Mouse (Mus musculus) hindbrain, postnatal 0 days (tissue): ENCODE data around the gene Wbp2. TPM values are rescaled to one million over a fixed set of nuclear protein-coding genes. Genes with fewer than 3 reads are reported as not detected.

ENCODE experiments used
- ATAC-seq: fragments of 200-750 bp; cut with Nextera tagmentation; 2 replicates; pipeline ENCODE4 v1.8.0; 2017; ENCODE audit warnings: mild to moderate bottlenecking, moderate TSS enrichment, moderate library complexity
- DNase-seq: peaks from one replicate; pipeline ENCODE4 v3.0.0-alpha.2; 2015; ENCODE audit warnings: low spot score
- H3K27ac ChIP-seq: fragments of 300-500 bp; sonication (generic); 2 replicates; pipeline ENCODE4 v1.5.1; 2014; ENCODE audit warnings: mild to moderate bottlenecking
- H3K27me3 ChIP-seq: fragments of 300-500 bp; sonication (generic); 2 replicates; pipeline ENCODE4 v1.6.1; 2014; ENCODE audit warnings: low read length, mixed read lengths; ENCODE audit not compliant: insufficient read depth
- H3K36me3 ChIP-seq: fragments of 300-500 bp; sonication (generic); 2 replicates; pipeline ENCODE4 v1.6.1; 2014; ENCODE audit warnings: low read length, mixed read lengths; ENCODE audit not compliant: insufficient read depth
- H3K4me1 ChIP-seq: fragments of 300-500 bp; sonication (generic); 2 replicates; pipeline ENCODE4 v1.6.1; 2014; ENCODE audit warnings: antibody characterized with exemption, low read length, mixed read lengths; ENCODE audit not compliant: insufficient read depth
- H3K4me2 ChIP-seq: fragments of 300-500 bp; sonication (generic); 2 replicates; pipeline ENCODE4 v1.6.1; 2014; ENCODE audit warnings: low read depth, mild to moderate bottlenecking, low read length, moderate library complexity, mixed read lengths
- H3K4me3 ChIP-seq: fragments of 300-500 bp; sonication (generic); 2 replicates; pipeline ENCODE4 v1.5.1; 2014; ENCODE audit warnings: low read length
- H3K9ac ChIP-seq: fragments of 300-500 bp; sonication (generic); replicated peaks from 2 replicates; pipeline ENCODE4 v1.6.1; 2014; ENCODE audit warnings: mild to moderate bottlenecking, low read length, moderate library complexity, mixed read lengths
- H3K9me3 ChIP-seq: fragments of 300-500 bp; sonication (generic); 2 replicates; pipeline ENCODE4 v1.6.1; 2016; ENCODE audit warnings: low read length, mixed read lengths
- CTCF ChIP-seq: IDR thresholded peaks from 2 replicates; pipeline ENCODE4 v1.5.1; 2016; ENCODE audit warnings: antibody characterized with exemption, control low read depth, low read depth
- WGBS: fragments of 180-500 bp; shearing (Covaris S2); extraction: QIAGEN DNeasy Blood & Tissue Kit; methylation state at CpG from one replicate; pipeline ENCODE4 v1.1.7; 2014; 5-methylcytosine and 5-hydroxymethylcytosine counted together
- polyA plus RNA-seq: library from polyadenylated mRNA; unstranded; fragments of >200 nt; fragmentation: Nextera tagmentation; extraction: Ambion mirVana; gene quantifications from 2 replicates; pipeline ENCODE4 v1.2.1, GENCODE M21; 2015
- total RNA-seq: library from RNA; depleted of rRNA; stranded (reverse); fragments of >200 nt; gene quantifications from 2 replicates; pipeline ENCODE4 v1.2.3, GENCODE M21; 2014; rRNA removed

The Wbp2 gene
- total RNA-seq (146 and 171 TPM in 2 replicates), polyA plus RNA-seq (206 and 234 TPM in 2 replicates)

GRCm38 (mm10) chr11:116086258-116087193 is at the start of gene Wbp2:
Gene Wbp2 (minus strand): TSS chr11:116086995.
- H3K4me3 ChIP-seq = peak within 1 kb of the TSS; percentile 51
- peaks cover 8% of the 10 kb centered on the region; the same call in 1 of the 2 replicates for H3K4me1 ChIP-seq
- no peaks in the 10 kb centered on the region for H3K27me3 ChIP-seq
- H3K4me2 ChIP-seq = peak within 1 kb of the TSS; percentile 71
- WGBS = 3% methylated on average over 40 of the region's 43 CpGs
- H3K9ac ChIP-seq = peak within 1 kb of the TSS; percentile 42
- peak; percentile 99 for DNase-seq
- H3K27ac ChIP-seq = peak within 1 kb of the TSS; percentile 66
- ATAC-seq = peak; percentile 98
- peak; percentile 60 for TF ChIP-seq CTCF
- peaks cover 16% of the 10 kb centered on the region for H3K36me3 ChIP-seq
- no peaks in the 10 kb centered on the region for H3K9me3 ChIP-seq

DNA sequence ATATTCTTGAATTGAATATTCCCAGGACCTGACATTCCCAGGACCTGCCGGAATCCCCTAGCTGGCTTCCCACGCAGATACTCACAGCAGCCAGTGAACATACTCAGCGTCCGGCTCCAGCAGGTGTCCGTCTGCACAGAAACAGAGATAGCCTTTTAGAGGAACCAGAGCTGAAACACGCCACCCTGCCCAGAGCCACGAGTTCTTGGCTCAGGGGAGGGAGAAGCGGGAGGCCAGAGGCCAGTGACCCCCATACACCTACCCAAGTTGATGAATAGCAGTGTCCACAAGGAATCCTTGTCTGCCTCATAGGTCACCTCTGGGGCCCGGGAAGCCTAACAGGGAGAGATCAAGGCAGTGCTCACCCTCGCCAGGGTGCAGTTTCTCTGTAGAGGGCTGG is 47.4 kb upstream of the Wbp2 start:
- no peaks in the 10 kb centered on the region for H3K27me3 ChIP-seq
- TF ChIP-seq CTCF = no peak
- 90% methylated on average over 10 of the region's 10 CpGs for WGBS
- no peak overlapping the region for H3K4me2 ChIP-seq
- H3K9me3 ChIP-seq = no peaks in the 10 kb centered on the region
- DNase-seq = no peak
- no peak for ATAC-seq
- H3K4me3 ChIP-seq = no peak overlapping the region
- no peak overlapping the region for H3K9ac ChIP-seq
- H3K36me3 ChIP-seq = peaks cover 3% of the 10 kb centered on the region; the same call in 1 of the 2 replicates
- no peak overlapping the region for H3K27ac ChIP-seq
- H3K4me1 ChIP-seq = peaks cover 13% of the 10 kb centered on the region

DNA sequence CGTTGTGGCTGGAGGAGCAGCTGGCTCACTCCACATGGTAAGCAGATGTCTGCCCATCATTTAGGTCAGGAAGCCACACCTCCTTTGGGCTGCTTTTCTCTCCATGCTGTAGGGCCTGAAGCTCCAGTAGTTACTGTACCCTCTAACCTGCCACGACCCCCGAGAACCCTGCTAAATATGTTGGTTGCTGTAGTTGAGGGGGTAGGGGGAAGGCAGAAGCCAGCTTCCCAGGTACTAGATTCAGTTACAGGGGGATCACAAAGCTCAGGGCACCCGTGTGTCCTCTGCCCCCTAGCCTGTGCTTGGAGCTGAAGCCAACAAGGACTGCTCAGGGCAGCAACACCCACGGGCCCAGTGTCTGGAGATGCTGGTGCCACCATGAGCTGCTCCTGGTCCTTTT is 46.7 kb upstream of the Wbp2 start:
- ATAC-seq (no peak), DNase-seq (no peak)
- H3K27me3 ChIP-seq = no peaks in the 10 kb centered on the region
- TF ChIP-seq CTCF = no peak
- peaks cover 13% of the 10 kb centered on the region for H3K4me1 ChIP-seq
- H3K9ac ChIP-seq = no peak overlapping the region
- no peaks in the 10 kb centered on the region for H3K9me3 ChIP-seq
- H3K27ac ChIP-seq = no peak overlapping the region
- no peak overlapping the region for H3K4me3 ChIP-seq
- H3K36me3 ChIP-seq = peaks cover 3% of the 10 kb centered on the region; the same call in 1 of the 2 replicates
- 80% methylated on average over 5 of the region's 5 CpGs for WGBS
- no peak overlapping the region for H3K4me2 ChIP-seq

DNA sequence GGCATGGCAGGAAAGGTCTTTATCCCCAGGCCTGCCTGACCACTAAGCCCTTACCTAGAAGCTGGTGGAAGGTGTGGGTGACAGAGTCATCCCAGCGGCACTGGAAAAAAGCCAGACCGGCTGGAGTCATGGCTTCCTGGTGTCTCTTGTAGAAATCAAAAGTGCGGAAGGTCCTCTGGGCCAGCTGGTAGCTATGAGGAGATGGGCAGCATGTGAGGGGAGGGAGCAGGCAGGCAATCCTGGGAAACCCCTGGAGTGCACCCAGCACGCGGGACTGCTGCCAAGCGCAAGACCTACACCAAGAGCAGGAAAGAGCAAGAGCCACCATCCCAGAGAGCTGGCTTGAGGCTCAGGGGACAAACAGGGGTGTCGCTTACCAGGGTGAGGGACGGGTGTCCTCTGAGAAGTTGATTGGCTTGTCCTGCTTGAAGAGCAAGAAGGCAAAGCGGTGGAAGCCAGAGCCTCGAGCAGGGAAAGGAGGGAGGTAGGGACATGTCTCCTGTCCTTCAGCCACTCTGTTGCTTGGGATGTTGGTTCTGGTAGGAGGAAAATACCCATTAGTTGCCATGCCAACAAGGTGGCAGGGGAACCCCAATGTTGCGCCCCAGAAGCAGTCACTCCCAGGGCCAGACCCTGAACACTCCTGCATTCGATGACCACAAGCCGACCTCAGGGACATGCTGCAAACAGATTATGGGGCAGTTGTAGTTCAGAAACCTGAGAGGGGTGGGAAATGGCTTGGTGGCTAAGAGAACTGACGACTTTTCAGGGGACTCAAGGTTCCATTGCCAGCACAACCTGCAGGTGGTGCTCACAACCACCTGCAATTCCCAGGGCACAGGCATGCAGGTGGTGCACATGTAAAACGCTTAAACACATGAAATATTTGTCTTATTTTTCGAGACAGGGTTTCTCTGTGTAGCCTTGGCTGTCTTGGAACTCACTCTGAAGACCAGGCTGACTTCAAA is 45.9 kb upstream of the Wbp2 start:
- Histone ChIP-seq H3K36me3 (peaks cover 3% of the 10 kb centered on the region; the same call in 1 of the 2 replicates), H3K27me3 (no peaks in the 10 kb centered on the region), H3K9me3 (no peaks in the 10 kb centered on the region), H3K27ac (no peak overlapping the region), H3K4me3 (no peak overlapping the region), H3K4me1 (peaks cover 16% of the 10 kb centered on the region), H3K9ac (no peak overlapping the region), H3K4me2 (no peak overlapping the region)
- peak; percentile 35 for DNase-seq
- 82% methylated on average over 16 of the region's 16 CpGs for WGBS
- peak; percentile 55 for TF ChIP-seq CTCF
- ATAC-seq = no peak

DNA sequence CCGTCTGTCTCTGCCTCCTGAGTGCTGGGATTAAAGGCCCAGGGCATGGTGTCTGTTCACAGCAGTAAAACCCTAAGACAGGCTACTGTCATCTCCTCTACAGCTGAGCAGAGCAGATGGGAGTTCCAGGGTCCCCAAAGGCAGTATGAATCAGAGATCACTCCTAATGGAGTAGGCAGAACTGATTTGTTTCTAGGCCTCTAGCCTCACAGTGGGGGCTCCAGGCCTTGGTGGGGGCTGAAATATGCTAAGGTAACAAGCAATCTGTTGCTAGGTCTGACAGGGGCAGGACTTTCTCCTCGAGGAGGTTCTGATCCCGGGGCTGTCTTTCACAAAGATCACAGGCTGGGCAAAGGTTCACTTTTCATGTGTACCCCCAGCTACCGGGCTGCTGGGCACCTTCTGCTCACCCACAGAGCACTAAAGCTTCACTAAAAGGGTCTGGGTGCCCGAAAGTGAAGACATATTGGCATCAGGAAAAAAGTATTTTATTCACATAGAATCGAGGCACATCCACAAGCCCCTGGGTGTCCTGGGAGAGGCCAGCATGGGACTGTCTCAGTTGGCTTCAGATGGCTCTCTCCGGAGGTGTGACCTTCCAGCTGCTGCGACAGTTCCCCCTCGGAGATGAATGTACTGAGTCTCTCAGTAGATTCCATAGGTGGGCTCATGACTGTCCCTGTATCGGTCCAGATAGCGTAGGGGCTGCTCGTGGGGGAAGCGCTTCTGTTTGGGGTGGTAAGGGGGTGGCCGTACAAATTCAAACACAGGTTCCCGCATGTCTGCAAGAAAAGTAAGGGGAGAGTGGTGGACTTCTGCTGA is 44.8 kb upstream of the Wbp2 start:
- Histone ChIP-seq H3K27me3 (no peaks in the 10 kb centered on the region), H3K9me3 (no peaks in the 10 kb centered on the region), H3K4me3 (peak overlapping the region; percentile 47), H3K36me3 (peaks cover 3% of the 10 kb centered on the region; the same call in 1 of the 2 replicates), H3K4me2 (peak overlapping the region; percentile 65), H3K27ac (peak overlapping the region; percentile 91), H3K4me1 (peaks cover 20% of the 10 kb centered on the region), H3K9ac (peak overlapping the region; percentile 68; the same call in 1 of the 2 replicates)
- no peak for TF ChIP-seq CTCF
- 76% methylated on average over 15 of the region's 15 CpGs for WGBS
- no peak for ATAC-seq
- DNase-seq = no peak
